Mouse (Mus musculus) lung, adult 2 months (tissue): ENCODE measurements around the gene Sdk1.

Experiments
- CTCF ChIP-seq: fragments of 200-500 bp; IDR thresholded peaks from 2 replicates; pipeline ENCODE4 v1.5.1; 2011; ENCODE audit warnings: mild to moderate bottlenecking, low read length, control low read depth; ENCODE audit not compliant: insufficient read depth
- POLR2A ChIP-seq: fragments of 200-500 bp; IDR thresholded peaks from 2 replicates; pipeline ENCODE4 v1.6.1; 2011; ENCODE audit warnings: low read depth, mild to moderate bottlenecking, control low read depth, low read length, borderline replicate concordance; ENCODE audit errors: extremely low read depth

- TF ChIP-seq POLR2A: no peak
- no peak for TF ChIP-seq CTCF
Measured at GRCm38 (mm10) chr5:141730006-141730405, 488.7 kb downstream of the Sdk1 start.
